Mouse (Mus musculus): Measurements from ENCODE around the gene Bicra. TPM values are rescaled to one million over a fixed set of nuclear protein-coding genes. Genes with fewer than 3 reads are reported as not detected.

Bicra gene
- total RNA-seq, 2 experiments from 2014 or later = 14.5 to 15.4 TPM

- H3K4me3 ChIP-seq = no peak overlapping the region
- intact Hi-C loops (cut with DNase I) = no loop called here
- no peak for TF ChIP-seq CTCF (IDR thresholded peaks at IDR 0.05)
- H3K27ac ChIP-seq = no peak overlapping the region
- no peak for DNase-seq (ENCODE audit: extremely low spot score in 1 of 2, low spot score in 2 of 2)
Observed at GRCm38 (mm10) chr7:16011418-16012085, 36.2 kb downstream of the Bicra start.

GRCm38 (mm10) chr7:16010649-16011048, 37.1 kb downstream of the Bicra start:
- no peak overlapping the region for H3K4me3 ChIP-seq
- TF ChIP-seq CTCF (IDR thresholded peaks at IDR 0.05) = no peak
- intact Hi-C loops (cut with DNase I) = no loop called here
- DNase-seq (ENCODE audit: extremely low spot score in 1 of 2, low spot score in 2 of 2) = no peak
- no peak overlapping the region for H3K27ac ChIP-seq

- Histone ChIP-seq H3K4me3 (no peak overlapping the region), H3K27ac (no peak overlapping the region)
- TF ChIP-seq CTCF (IDR thresholded peaks at IDR 0.05) = no peak
- intact Hi-C loops (cut with DNase I) = no loop called here
- no peak for DNase-seq (ENCODE audit: extremely low spot score in 1 of 2, low spot score in 2 of 2)
Observed at GRCm38 (mm10) chr7:16009636-16010035, 38.1 kb downstream of the Bicra start.

GRCm38 (mm10) chr7:16005020-16005419, 42.7 kb downstream of the Bicra start:
- Histone ChIP-seq H3K27ac (no peak overlapping the region), H3K4me3 (no peak overlapping the region)
- no peak for DNase-seq (ENCODE audit: extremely low spot score in 1 of 2, low spot score in 2 of 2)
- no peak for TF ChIP-seq CTCF (IDR thresholded peaks at IDR 0.05)
- intact Hi-C loops (cut with DNase I) = no loop called here

- H3K4me3 ChIP-seq = no peak overlapping the region
- no peak for TF ChIP-seq CTCF (IDR thresholded peaks at IDR 0.05)
- peak overlapping the region; percentile 4; the same call in 1 of the 2 replicates for H3K27ac ChIP-seq
- intact Hi-C loops (cut with DNase I) = no loop called here
- DNase-seq (ENCODE audit: extremely low spot score in 1 of 2, low spot score in 2 of 2) = no peak
Observed at GRCm38 (mm10) chr7:16004177-16004856, 43.4 kb downstream of the Bicra start.

- Histone ChIP-seq H3K27ac (peak overlapping the region; percentile 4; the same call in 1 of the 2 replicates), H3K4me3 (no peak overlapping the region)
- intact Hi-C loops (cut with DNase I) = no loop called here
- TF ChIP-seq CTCF (IDR thresholded peaks at IDR 0.05) = no peak
- DNase-seq (ENCODE audit: extremely low spot score in 1 of 2, low spot score in 2 of 2) = no peak
Observed at GRCm38 (mm10) chr7:16003032-16003431, 44.7 kb downstream of the Bicra start.

- intact Hi-C loops (cut with DNase I) = loop anchor here (1.0 kb wide), 1 partner anchor 45 kb away; the partner anchor contains the start of gene Bicra
- no peak; the same call in none of the 2 replicates for TF ChIP-seq CTCF (IDR thresholded peaks at IDR 0.05)
- peak; percentile 63 to 65 for DNase-seq (ENCODE audit: extremely low spot score in 1 of 2, low spot score in 2 of 2)
- Histone ChIP-seq H3K27ac (peak overlapping the region; percentile 64), H3K4me3 (no peak overlapping the region)
Observed at GRCm38 (mm10) chr7:16002171-16002570, 45.5 kb downstream of the Bicra start.

- intact Hi-C loops (cut with DNase I) = loop anchor here (1.0 kb wide), 1 partner anchor 46 kb away; the partner anchor contains the start of gene Bicra
- Histone ChIP-seq H3K4me3 (no peak overlapping the region), H3K27ac (peak overlapping the region; percentile 64)
- no peak for DNase-seq (ENCODE audit: extremely low spot score in 1 of 2, low spot score in 2 of 2)
- no peak for TF ChIP-seq CTCF (IDR thresholded peaks at IDR 0.05)
Observed at GRCm38 (mm10) chr7:16001691-16002090, 46.0 kb downstream of the Bicra start.

- TF ChIP-seq CTCF (IDR thresholded peaks at IDR 0.05) = no peak
- H3K27ac ChIP-seq = no peak overlapping the region
- no peak overlapping the region for H3K4me3 ChIP-seq
- DNase-seq (ENCODE audit: extremely low spot score in 1 of 2, low spot score in 2 of 2) = no peak
- intact Hi-C loops (cut with DNase I) = no loop called here
Observed at GRCm38 (mm10) chr7:15993789-15994188, 53.9 kb downstream of the Bicra start.

- intact Hi-C loops (cut with DNase I) = no loop called here
Observed at GRCm38 (mm10) chr7:15993152-15993551, 54.6 kb downstream of the Bicra start.

GRCm38 (mm10) chr7:15991764-15992163, 56.0 kb downstream of the Bicra start:
- Histone ChIP-seq H3K27ac (no peak overlapping the region), H3K4me3 (no peak overlapping the region)
- intact Hi-C loops (cut with DNase I) = no loop called here
- no peak for DNase-seq (ENCODE audit: extremely low spot score in 1 of 2, low spot score in 2 of 2)
- no peak for TF ChIP-seq CTCF (IDR thresholded peaks at IDR 0.05)

More at GRCm38 (mm10) chr7:15993152-15993551, 54.6 kb downstream of the Bicra start:
- H3K4me3 ChIP-seq = no peak overlapping the region
- no peak for DNase-seq (ENCODE audit: extremely low spot score in 1 of 2, low spot score in 2 of 2)
- H3K27ac ChIP-seq = no peak overlapping the region
- TF ChIP-seq CTCF (IDR thresholded peaks at IDR 0.05) = no peak

GRCm38 (mm10) chr7:15987661-15988356, 59.9 kb downstream of the Bicra start:
- DNase-seq (ENCODE audit: extremely low spot score in 1 of 2, low spot score in 2 of 2) = peak in 1 of 2 experiments; percentile 45
- H3K4me3 ChIP-seq = no peak overlapping the region
- H3K27ac ChIP-seq = no peak overlapping the region; the same call in 1 of the 2 replicates
- peak; percentile 12 for TF ChIP-seq CTCF (IDR thresholded peaks at IDR 0.05)
- intact Hi-C loops (cut with DNase I) = no loop called here

Measured in left cerebral cortex, adult 2 months (tissue).